Mouse (Mus musculus): Measurements from ENCODE around the gene Bbx.

DNA sequence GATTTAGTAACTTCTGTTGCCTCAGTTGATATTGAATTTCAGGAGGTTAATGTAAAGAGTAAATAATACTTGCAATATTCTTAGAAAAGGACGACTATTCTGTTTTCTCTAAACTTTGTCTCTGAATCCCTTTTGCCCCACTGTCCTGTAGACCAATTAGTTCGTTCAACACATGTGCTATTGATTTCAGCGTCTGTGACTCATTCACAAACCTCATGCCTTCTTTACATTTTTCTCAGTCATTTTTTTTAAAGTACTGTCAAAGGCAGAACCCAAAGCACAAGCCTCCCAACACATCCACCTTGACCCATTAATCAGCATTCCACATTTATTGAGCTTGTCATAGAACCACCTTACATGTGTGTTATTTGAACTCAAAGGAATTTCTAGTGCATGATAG lies 6.6 kb upstream of the Bbx start:
- TF ChIP-seq CTCF (IDR thresholded peaks at IDR 0.05; ENCODE audit: control insufficient read depth, insufficient read depth, insufficient replicate concordance, low read depth, low read length) (no peak), POLR2A (IDR thresholded peaks at IDR 0.05; ENCODE audit: control insufficient read depth, low read depth, low read length) (no peak)
